Mouse (Mus musculus) lung, postnatal 36 days (tissue): ENCODE measurements around the gene LTO1.

ENCODE experiments used
- DNase-seq: peaks from one replicate; pipeline ENCODE4 v3.0.0; 2022; ENCODE audit warnings: mixed read lengths

LTO1 gene

GRCm38 (mm10) chr7:144911121-144911520 lies 3.8 kb upstream of the LTO1 start:
- DNase-seq, result no peak

DNA sequence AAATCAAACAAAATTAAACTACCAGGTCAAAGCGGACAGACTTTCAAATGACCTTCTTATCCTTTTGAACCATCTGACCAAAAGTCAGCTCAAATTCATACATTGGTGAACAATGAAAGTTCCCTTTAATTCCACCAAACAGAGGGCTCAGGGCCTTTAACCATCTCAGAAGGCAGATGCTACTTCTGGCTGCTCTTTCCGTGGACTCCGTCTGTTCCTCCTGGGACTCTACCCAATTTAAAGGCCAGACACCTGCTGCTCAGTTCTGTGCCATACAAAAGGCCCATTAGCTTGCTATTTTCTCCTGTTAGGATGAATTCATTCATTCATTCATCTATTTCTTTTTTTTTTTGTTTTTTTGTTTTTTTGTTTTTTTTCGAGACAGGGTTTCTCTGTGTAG lies 2.0 kb upstream of the LTO1 start:
- DNase-seq, result no peak

DNA sequence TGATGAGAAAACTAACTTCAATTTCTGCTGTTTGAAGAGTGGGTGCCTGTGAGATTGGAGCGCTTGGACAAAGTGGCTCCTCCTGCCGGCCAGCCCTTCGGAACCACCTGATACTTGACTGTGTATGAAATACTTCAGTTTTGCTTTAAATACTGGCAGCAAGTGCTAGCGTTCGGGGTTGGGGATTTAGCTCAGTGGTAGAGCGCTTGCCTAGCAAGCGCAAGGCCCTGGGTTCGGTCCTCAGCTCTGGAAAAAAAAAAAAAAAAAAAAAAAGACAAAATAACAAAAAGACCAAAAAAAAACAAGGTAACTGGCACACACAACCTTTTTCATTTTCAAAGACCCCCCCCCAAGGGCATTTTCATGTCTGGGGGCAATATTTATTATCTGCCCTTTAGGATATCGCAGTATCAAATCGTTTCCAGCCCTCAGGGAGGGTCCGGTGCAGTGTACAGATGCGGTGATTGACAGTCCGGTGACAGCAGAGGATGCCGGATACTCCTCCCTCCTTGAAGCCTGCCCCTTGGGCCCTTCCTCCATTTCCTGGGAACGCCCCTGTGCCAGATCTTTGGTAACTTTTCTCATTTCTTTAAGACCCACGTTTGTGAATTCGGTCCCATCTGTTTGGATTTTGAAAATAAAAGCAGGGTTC lies 478 bp upstream of the LTO1 start:
- peak; percentile 36 for DNase-seq

DNA sequence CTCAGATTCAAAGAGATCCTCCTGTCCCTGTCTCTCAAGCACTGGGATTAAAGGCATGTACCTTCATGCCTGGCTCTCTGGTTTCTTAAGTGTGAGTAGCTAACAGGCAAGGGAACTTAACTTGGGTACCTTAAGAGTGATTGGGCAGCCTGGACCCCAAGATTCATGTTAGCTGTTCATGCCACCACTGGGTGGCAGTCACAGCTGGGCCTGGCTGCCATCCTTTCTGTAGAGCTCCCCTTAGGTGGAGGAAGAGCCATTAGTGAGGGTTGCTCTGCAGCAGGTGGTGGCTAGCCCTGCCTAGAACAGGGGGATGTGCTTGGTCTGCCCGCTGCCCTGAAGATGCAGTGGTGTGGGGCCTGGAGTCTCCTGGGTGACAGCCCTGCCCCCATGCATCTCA lies 3.9 kb downstream of the LTO1 start:
- no peak for DNase-seq

DNA sequence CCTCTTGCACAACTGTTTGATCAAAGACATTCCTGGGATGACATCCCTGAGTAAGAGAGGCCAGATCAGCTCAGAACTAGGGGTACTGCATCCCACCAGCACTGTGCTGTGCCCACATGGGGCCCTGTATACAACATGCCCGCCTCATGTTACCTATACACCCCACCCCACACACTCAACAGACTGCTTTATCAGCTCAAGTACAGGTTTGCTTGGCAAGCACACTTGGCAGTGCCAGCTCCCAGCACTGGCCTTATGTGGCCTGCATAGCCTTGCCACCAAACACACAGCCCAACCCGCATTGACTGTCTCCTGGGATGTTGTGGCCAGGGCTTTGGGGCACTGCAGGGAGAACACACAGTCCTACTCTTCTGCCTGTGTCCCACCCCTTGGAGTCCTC lies 12.7 kb downstream of the LTO1 start:
- peak; percentile 20 for DNase-seq

- DNase-seq, result no peak
These were observed 13.3 kb downstream of the LTO1 start for GRCm38 (mm10) chr7:144928009-144928888.

DNA sequence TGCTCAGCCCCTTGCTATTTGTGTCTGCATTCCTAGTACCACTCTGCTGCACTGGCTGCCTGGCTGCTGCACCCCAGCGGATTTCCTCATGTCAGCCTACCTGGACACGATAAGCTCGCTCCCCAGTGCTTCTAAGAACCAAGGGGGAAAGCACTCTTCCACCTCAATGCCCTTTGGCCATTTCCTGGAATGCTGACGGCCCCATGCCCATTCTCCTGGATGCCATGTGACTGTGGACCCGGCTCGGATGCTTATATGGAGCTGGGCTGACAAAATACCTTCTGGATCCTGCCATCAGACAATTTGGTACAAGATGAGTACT lies 13.9 kb downstream of the LTO1 start:
- no peak for DNase-seq

DNA sequence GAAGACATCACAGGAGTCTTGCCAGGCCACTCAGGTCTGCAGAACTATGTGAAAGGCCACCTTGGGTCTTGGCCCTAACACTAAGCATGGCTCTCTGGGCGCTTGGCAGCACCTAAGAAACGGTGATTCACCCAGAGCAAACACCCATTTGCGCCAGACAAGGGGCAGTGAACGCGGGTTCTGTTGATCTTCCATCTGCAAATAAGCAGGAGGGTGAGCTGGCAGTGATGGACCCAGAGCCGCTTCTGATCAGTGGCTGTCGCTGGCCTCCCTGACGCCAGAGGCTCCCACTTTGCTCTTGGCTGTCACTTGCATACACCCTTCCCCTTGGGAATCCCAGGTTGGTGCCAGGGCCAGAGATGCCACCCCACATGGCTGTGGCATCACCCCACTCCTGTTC lies 14.6 kb downstream of the LTO1 start:
- peak; percentile 25 for DNase-seq

- no peak for DNase-seq
These were observed 15.0 kb downstream of the LTO1 start for GRCm38 (mm10) chr7:144929931-144930330.

- peak; percentile 65 for DNase-seq
These were observed 16.9 kb downstream of the LTO1 start for GRCm38 (mm10) chr7:144931778-144932177.

- no peak for DNase-seq
These were observed 17.6 kb downstream of the LTO1 start for GRCm38 (mm10) chr7:144932389-144932937.

GRCm38 (mm10) chr7:144933336-144933735 lies 18.4 kb downstream of the LTO1 start:
- DNase-seq, result no peak

DNA sequence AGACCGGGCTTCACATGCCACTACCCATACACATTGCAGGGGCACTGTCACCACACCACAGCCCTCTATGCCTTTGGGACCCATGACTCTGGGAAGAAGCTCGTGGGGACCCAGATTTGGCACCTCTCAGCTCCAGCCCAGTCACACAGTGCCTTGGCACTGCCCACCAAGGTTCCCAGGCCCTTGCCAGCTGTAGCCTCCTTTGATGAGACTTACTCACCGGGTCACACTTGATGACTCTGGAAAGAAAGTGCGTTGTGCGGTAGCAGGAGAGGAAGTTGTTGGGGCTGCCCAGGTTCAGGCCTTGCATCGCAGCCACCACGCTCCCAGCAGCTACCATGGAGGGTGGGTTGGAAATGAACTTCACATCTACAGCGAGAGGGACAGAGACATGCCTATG lies 18.9 kb downstream of the LTO1 start:
- no peak for DNase-seq

GRCm38 (mm10) chr7:144934901-144935300 lies 20.0 kb downstream of the LTO1 start:
- DNase-seq, result no peak

- peak; percentile 38 for DNase-seq
These were observed 20.7 kb downstream of the LTO1 start for GRCm38 (mm10) chr7:144935563-144935962.

GRCm38 (mm10) chr7:144936311-144936880 lies 21.5 kb downstream of the LTO1 start:
- DNase-seq, result no peak

DNA sequence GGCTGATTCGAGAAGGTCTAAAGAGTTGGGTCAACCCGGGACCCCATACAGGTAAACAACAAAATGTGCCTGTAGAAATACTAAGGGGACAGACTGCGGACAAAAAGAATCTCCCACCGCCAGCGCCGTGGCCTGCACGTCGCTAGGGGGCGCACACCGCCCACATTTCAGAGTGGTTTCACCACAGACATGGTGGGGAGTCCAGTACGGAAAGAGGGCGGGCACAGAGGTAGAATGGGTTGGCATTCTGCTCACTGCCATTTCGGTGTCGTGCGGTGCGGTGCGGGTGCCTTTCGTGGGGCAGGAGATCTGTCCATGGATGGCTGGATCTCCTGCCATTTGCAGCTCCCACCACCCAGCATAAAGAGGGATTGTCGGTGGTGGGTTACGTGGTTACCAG lies 22.6 kb downstream of the LTO1 start:
- DNase-seq, result peak; percentile 93

DNA sequence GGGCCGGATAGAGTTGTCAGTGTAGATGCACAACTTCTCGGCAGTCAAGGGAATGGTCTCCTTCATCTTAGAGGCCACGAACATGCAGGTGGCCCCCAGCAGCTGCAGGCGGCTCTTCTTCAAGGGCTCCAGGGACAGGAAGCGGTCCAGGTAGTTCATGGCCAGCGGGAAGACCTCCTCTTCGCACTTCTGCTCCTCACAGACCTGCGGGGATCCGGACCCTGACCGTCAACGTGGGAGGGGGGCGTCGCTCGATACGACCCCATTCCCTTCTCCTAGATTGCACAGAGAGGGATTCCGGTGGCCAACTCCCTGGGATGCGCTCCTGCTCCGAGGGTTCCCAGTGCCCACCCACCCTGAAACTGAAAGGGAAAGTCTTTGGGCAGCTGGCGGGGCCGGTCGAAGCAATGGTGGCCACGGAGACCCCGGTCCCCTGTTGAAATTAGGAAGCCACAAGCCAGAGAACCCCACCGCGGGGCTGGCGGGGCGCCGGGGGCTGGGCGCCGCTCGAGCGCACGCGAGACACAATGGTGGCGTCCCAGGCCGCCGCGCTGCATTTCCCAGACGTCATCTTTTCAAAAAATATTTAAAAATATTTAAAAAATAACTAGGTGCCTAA lies 23.1 kb downstream of the LTO1 start:
- DNase-seq, result peak; percentile 16

GRCm38 (mm10) chr7:144938661-144939343 lies 23.9 kb downstream of the LTO1 start:
- DNase-seq, result peak; percentile 25

- DNase-seq, result peak; percentile 70
These were observed 24.6 kb downstream of the LTO1 start, which contains the start of gene Ccnd1 for GRCm38 (mm10) chr7:144939344-144940002. Gene Ccnd1 (minus strand): TSS chr7:144939925.

DNA sequence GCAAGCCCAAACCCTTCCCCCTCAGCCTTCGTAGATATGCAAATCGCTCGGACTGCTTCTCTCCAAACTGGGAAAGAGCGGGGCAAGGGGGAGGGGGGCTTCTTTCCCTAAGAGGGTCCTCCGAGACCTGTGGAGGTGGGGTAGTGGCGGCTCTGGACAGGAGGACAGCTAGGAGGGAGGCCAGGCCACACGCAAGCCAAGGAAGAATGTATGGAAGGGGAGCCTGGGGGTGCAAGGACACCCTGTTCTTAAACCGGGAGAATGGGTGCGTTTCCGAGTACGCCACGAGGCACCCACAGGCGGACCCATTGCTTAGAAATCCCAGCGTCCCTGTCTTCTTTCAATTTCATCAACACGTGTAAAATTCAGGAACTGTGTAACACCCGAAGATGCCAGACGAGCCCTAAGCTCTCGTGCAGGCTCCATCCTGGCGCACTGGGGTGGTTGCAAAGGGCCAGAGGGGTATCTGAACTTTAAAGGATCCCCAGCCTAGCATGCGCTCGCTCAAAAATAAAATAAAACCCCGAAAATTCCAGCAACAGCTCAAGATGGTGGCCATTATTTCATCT lies 25.2 kb downstream of the LTO1 start:
- DNase-seq, result peak; percentile 40

GRCm38 (mm10) chr7:144940585-144940984 lies 25.7 kb downstream of the LTO1 start:
- no peak for DNase-seq
